Mouse (Mus musculus): Measurements from ENCODE around the gene Six6. TPM values are rescaled to one million over a fixed set of nuclear protein-coding genes. Genes with fewer than 3 reads are reported as not detected.

The Six6 gene
- polyA plus RNA-seq, 1 experiment from 2014 or later, result not detected

DNA sequence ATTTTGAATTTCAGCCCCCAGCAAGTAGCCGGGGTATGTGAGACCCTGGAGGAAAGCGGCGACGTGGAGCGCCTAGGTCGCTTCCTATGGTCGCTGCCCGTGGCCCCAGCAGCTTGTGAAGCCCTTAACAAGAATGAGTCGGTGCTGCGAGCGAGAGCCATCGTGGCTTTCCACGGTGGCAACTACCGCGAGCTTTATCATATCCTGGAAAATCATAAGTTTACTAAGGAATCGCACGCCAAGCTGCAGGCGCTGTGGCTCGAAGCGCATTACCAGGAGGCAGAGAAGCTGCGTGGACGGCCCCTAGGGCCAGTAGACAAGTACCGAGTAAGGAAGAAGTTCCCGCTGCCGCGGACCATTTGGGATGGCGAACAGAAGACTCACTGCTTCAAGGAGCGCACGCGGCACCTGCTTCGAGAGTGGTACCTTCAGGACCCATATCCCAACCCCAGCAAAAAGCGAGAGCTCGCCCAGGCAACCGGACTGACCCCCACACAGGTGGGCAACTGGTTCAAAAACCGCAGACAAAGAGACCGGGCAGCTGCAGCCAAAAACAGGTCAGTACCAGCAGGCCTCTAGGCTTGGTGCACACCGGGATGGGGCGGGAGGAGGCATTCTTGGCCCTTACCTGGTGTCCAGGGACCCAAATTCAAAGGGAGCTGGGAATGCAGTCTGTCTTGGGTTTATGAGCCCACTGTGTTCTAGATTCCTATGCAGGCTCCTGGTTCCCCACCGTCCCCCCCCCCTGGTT lies 554 bp downstream of the Six6 start, which contains the start of gene 4930447C04Rik:
4930447C04Rik (minus strand) TSS at position 704 of the 751 bp plus-strand sequence.
- TF ChIP-seq CTCF (IDR thresholded peaks at IDR 0.05; ENCODE audit: low read depth), result no peak
- Histone ChIP-seq H3K36me3 (ENCODE audit: insufficient read depth) (no peaks in the 10 kb centered on the region), H3K4me2 (peak within 1 kb of the TSS; percentile 20; the same call in 1 of the 2 replicates), H3K9ac (no peak within 1 kb of the TSS), H3K27ac (ENCODE audit: low read depth) (no peak within 1 kb of the TSS), H3K4me1 (ENCODE audit: insufficient read depth) (no peaks in the 10 kb centered on the region), H3K9me3 (ENCODE audit: low read depth, low read length) (no peaks in the 10 kb centered on the region), H3K27me3 (ENCODE audit: insufficient read depth, low read length) (peaks cover 96% of the 10 kb centered on the region), H3K4me3 (ENCODE audit: low read depth, low read length) (peak within 1 kb of the TSS; percentile 11; the same call in 1 of the 2 replicates)
- DNase-seq (peak; percentile 11), ATAC-seq (ENCODE audit: insufficient read depth) (no peak)
- 1% methylated on average over 39 of the region's 39 CpGs for WGBS

DNA sequence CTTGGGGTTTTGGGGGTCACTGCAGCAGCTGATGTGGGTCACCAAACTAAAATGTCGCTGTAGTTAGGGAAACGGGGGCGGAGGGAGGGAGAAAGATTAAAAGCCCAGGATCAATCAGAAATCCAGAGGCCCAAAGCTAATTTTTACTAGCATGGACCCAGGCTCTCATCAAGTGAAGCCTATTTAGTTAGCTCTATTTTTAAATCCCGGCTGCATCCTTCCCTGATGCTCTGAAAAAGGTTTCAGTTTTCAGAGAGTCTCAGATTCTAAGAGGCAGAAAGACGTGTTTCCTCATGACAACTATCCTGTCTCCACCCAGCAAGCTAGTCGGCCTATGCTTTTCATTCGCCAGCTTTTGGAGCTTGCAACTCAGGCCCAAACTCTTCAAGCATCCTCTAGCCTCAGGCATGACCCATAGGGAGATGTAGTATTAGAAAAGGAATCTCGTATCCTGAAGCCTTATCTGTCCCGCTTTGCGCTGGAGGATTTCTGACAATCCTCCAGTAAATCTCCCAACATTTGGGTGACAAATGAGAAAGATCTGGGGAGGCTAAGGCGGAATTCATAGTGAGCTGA lies 1.2 kb downstream of the Six6 start:
- no peak for TF ChIP-seq CTCF (IDR thresholded peaks at IDR 0.05; ENCODE audit: low read depth)
- no peaks in the 10 kb centered on the region for H3K36me3 ChIP-seq (ENCODE audit: insufficient read depth)
- H3K9ac ChIP-seq, result no peak overlapping the region
- DNase-seq (peak; percentile 12), ATAC-seq (ENCODE audit: insufficient read depth) (no peak)
- no peaks in the 10 kb centered on the region for H3K9me3 ChIP-seq (ENCODE audit: low read depth, low read length)
- H3K4me1 ChIP-seq (ENCODE audit: insufficient read depth), result no peaks in the 10 kb centered on the region
- no peak overlapping the region for H3K27ac ChIP-seq (ENCODE audit: low read depth)
- H3K4me2 ChIP-seq, result no peak overlapping the region
- 4% methylated on average over 11 of the region's 11 CpGs for WGBS
- H3K4me3 ChIP-seq (ENCODE audit: low read depth, low read length), result no peak overlapping the region
- H3K27me3 ChIP-seq (ENCODE audit: insufficient read depth, low read length), result peaks cover 98% of the 10 kb centered on the region

DNA sequence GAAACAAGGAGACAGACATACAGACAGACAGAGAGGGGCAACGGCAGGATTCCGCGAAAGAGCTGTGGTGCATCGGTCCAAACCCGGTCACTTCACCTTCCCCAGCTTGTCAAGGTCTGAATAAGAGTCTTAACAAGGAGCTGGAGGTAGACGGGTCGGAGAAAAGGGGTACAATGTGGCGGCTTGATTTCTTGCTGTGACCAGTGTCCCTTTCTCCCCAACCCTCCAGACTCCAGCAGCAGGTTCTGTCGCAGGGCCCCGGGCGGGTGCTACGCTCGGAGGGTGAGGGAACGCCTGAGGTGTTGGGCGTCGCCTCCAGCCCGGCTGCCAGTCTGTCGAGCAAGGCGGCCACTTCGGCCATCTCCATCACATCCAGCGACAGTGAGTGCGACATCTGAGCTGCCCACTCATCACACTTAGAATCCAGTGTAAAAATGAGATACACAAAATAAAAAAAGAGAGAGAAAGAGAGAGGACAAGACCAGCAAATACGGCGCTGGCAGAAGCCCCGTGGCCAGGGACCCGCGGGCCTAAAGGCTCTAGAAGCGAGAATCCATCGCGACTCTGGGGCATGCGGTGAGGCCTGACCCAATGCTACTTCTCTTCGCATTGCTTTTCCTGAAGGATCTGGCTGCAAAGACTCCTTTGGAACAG lies 1.8 kb downstream of the Six6 start:
- WGBS, result under 1% methylated on average over 32 of the region's 32 CpGs
- H3K9ac ChIP-seq, result no peak overlapping the region
- H3K36me3 ChIP-seq (ENCODE audit: insufficient read depth), result no peaks in the 10 kb centered on the region
- H3K27ac ChIP-seq (ENCODE audit: low read depth), result no peak overlapping the region
- ATAC-seq (ENCODE audit: insufficient read depth) (no peak), DNase-seq (peak; percentile 12)
- no peaks in the 10 kb centered on the region for H3K9me3 ChIP-seq (ENCODE audit: low read depth, low read length)
- H3K27me3 ChIP-seq (ENCODE audit: insufficient read depth, low read length), result peaks cover 100% of the 10 kb centered on the region
- no peaks in the 10 kb centered on the region for H3K4me1 ChIP-seq (ENCODE audit: insufficient read depth)
- no peak for TF ChIP-seq CTCF (IDR thresholded peaks at IDR 0.05; ENCODE audit: low read depth)
- no peak overlapping the region for H3K4me3 ChIP-seq (ENCODE audit: low read depth, low read length)
- no peak overlapping the region for H3K4me2 ChIP-seq

DNA sequence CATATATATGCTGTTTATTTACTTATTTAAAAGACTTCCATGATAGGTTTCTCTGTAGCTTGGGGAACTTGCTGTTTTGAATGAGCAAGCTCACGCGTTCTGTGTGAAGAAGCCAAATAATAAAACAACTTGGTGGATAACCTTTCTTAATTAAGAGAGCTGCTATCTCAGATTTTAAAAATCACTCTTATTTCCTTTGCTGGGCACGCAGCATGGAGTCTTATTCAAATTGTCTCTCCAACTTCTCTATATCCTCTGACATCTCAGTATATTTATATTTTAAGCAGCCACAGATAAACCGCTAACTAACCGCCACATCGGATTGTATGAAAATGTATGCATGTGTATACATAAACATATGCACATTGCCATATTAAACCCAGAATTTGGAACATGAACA lies 2.5 kb downstream of the Six6 start:
- Histone ChIP-seq H3K4me2 (no peak overlapping the region), H3K9ac (no peak overlapping the region), H3K4me3 (ENCODE audit: low read depth, low read length) (no peak overlapping the region), H3K4me1 (ENCODE audit: insufficient read depth) (no peaks in the 10 kb centered on the region), H3K36me3 (ENCODE audit: insufficient read depth) (no peaks in the 10 kb centered on the region), H3K27ac (ENCODE audit: low read depth) (no peak overlapping the region), H3K9me3 (ENCODE audit: low read depth, low read length) (no peaks in the 10 kb centered on the region), H3K27me3 (ENCODE audit: insufficient read depth, low read length) (peaks cover 98% of the 10 kb centered on the region)
- 21% methylated on average over 6 of the region's 6 CpGs for WGBS
- ATAC-seq (ENCODE audit: insufficient read depth), result no peak
- DNase-seq, result no peak
- TF ChIP-seq CTCF (IDR thresholded peaks at IDR 0.05; ENCODE audit: low read depth), result no peak

DNA sequence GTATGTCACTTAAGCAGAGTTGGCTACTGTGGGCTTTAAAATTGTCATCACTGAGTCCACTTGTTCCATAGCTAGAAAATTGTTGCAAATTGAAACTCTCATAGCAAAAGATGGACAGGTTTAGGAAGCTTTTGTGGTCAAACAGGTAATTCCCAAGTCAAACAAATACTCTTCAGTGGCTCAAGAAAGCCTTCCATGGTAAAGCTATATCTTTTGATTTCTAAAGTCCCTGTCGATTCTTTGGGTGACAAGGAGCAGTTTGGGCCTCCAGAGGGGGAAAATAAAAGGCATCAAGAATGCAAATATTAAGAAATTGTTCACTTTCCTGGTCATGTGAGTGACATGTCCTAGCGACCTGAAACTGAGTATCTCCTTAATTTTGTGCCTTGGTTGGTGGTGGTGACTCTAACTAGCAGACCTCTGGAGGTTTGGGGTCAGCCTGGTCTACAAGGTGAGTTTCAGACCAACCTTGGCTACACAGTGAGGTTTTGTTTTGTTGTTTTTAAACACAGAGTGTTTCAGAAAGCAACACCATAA lies 4.0 kb downstream of the Six6 start:
- ATAC-seq (ENCODE audit: insufficient read depth) (no peak), DNase-seq (peak; percentile 4)

DNA sequence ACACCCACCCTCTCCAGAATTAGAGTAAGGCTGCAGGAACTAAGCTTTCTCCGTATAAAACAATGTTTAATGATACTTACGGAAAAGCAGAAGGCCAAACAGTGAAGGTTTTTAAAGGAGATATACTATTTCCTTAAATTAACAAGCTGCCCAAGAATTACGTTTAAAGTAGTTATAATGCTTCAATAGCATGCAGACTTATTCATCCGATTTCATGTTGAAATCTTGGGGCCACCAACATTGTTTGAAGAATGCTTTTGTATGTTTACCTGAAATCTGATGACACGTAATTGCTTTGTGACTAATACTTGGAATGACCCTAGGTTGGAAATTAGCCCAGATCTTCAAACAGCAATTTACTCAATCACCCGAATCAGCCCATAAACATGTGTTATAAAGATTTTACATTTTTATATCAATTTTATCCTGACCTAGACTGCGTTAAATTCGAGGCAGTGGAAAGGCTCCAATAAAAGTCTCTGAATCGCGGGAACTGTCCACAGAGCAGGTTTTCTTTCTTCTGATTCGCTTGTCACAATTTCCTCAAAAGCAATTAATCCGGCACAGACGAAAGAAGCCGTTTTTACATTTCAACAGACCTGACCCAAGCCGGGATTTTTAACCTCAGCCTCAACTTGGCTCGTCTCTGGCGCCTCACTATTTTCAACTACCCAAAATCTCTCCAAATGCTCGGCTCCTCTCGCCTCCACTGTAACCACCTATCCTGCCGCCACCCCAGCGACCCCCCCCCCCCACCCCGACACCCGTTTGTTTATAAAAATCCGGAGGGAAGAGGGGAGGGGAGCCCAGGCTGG lies 4.9 kb downstream of the Six6 start:
- H3K9me3 ChIP-seq (ENCODE audit: low read depth, low read length), result no peaks in the 10 kb centered on the region
- peak overlapping the region; percentile 63 for H3K4me2 ChIP-seq
- peak; percentile 19 for DNase-seq
- H3K4me3 ChIP-seq (ENCODE audit: low read depth, low read length), result peak overlapping the region; percentile 37
- TF ChIP-seq CTCF (IDR thresholded peaks at IDR 0.05; ENCODE audit: low read depth), result no peak
- no peak overlapping the region for H3K9ac ChIP-seq
- peaks cover 92% of the 10 kb centered on the region for H3K27me3 ChIP-seq (ENCODE audit: insufficient read depth, low read length)
- H3K27ac ChIP-seq (ENCODE audit: low read depth), result no peak overlapping the region
- H3K36me3 ChIP-seq (ENCODE audit: insufficient read depth), result no peaks in the 10 kb centered on the region
- WGBS, result 2% methylated on average over 24 of the region's 24 CpGs
- H3K4me1 ChIP-seq (ENCODE audit: insufficient read depth), result no peaks in the 10 kb centered on the region
- no peak for ATAC-seq (ENCODE audit: insufficient read depth)

More for the DNA sequence above, 4.0 kb downstream of the Six6 start:
- H3K4me1 ChIP-seq (ENCODE audit: insufficient read depth), result no peaks in the 10 kb centered on the region
- 10% methylated on average over 2 of the region's 2 CpGs for WGBS
- H3K27me3 ChIP-seq (ENCODE audit: insufficient read depth, low read length), result peaks cover 94% of the 10 kb centered on the region
- TF ChIP-seq CTCF (IDR thresholded peaks at IDR 0.05; ENCODE audit: low read depth), result no peak
- no peaks in the 10 kb centered on the region for H3K36me3 ChIP-seq (ENCODE audit: insufficient read depth)
- no peaks in the 10 kb centered on the region for H3K9me3 ChIP-seq (ENCODE audit: low read depth, low read length)
- no peak overlapping the region for H3K4me2 ChIP-seq
- no peak overlapping the region for H3K9ac ChIP-seq
- H3K4me3 ChIP-seq (ENCODE audit: low read depth, low read length), result no peak overlapping the region
- H3K27ac ChIP-seq (ENCODE audit: low read depth), result no peak overlapping the region
